Mouse (Mus musculus): ENCODE results near the gene Camk2d. TPM values are rescaled to one million over a fixed set of nuclear protein-coding genes. Genes with fewer than 3 reads are reported as not detected.

Gene Camk2d
- polyA plus RNA-seq, 1 experiment from 2014 or later, result 34.9 TPM

DNA sequence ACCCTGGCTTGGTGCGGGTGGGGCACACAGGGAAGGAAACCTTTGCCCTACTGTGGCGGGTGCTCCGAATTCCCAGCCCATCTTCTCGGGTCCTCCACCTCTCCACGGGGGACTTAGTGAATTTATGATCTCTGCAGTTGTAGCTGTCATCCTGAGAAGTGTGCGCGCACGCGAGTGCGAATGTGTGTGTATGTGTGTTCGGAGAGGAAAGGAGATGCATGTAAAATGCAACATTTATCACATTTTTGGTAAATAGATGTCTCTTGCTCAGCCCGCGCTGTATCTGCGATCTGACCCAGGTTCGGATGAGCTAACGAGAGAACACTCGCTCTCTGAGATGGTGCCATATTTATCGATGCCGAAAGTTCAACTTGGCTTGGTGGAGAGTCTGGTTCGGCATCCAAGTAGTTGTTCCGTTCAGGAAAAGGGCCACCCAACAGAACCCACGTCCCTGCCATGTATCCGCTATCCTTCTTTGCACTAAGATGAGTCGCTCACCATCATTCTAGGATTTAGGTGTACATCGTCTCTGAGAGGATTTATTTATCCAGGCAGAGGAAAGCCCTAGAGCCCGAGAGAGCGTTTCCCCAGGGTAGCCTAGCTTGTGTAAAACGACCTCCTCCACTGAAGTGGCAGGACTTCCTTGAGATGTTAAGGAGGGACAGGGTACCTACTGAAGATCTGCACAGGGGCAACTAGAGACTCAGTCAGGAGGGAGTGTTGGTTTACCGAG is 1.7 kb downstream of the Camk2d start:
- H3K36me3 ChIP-seq (ENCODE audit: control insufficient read depth, insufficient read depth, low read length), result no peaks in the 10 kb centered on the region; the same call in 1 of the 2 replicates
- ATAC-seq (ENCODE audit: low FRiP score, low TSS enrichment), result no peak
- no peaks in the 10 kb centered on the region for H3K27me3 ChIP-seq (ENCODE audit: control insufficient read depth, insufficient read depth, low read length)
- peak overlapping the region; percentile 90 for H3K4me3 ChIP-seq (ENCODE audit: low read depth, low read length)
- H3K27ac ChIP-seq (replicated peaks), result peak overlapping the region; percentile 100
- H3K9ac ChIP-seq (ENCODE audit: low read length), result peak overlapping the region; percentile 94
- peak overlapping the region; percentile 95 for H3K4me2 ChIP-seq (replicated peaks; ENCODE audit: low read depth)
- WGBS, result under 1% methylated on average over 29 of the region's 29 CpGs
- TF ChIP-seq EP300 (optimal IDR thresholded peaks at IDR 0.05), result no peak
- no peak for TF ChIP-seq CTCF (IDR thresholded peaks at IDR 0.05; ENCODE audit: low read depth)
- no peaks in the 10 kb centered on the region for H3K9me3 ChIP-seq (ENCODE audit: control insufficient read depth, low read length)
- DNase-seq (ENCODE audit: low spot score), result peak; percentile 20
- H3K4me1 ChIP-seq (replicated peaks; ENCODE audit: control insufficient read depth, insufficient read depth), result no peaks in the 10 kb centered on the region

DNA sequence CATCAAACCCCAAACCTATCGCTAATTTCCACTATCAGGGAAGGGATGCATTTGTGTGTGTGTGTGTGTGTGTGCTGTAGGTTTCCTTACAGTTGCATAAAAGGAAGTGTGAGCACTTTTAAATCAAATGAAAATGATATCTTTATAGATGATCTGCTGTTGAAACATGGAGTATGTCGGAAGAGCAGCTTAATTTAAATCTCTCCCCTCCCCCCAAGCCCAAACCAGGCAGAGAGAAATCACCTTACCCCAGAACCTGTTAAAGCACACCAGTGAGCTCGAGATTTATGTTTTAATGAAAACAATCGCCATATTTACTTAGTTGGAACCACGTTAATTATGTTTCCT is 2.2 kb downstream of the Camk2d start:
- 5% methylated on average over 5 of the region's 5 CpGs for WGBS
- H3K9me3 ChIP-seq (ENCODE audit: control insufficient read depth, low read length), result no peaks in the 10 kb centered on the region
- H3K4me2 ChIP-seq (replicated peaks; ENCODE audit: low read depth), result peak overlapping the region; percentile 95
- no peaks in the 10 kb centered on the region for H3K27me3 ChIP-seq (ENCODE audit: control insufficient read depth, insufficient read depth, low read length)
- H3K9ac ChIP-seq (ENCODE audit: low read length), result peak overlapping the region; percentile 94
- DNase-seq (ENCODE audit: low spot score), result no peak
- H3K36me3 ChIP-seq (ENCODE audit: control insufficient read depth, insufficient read depth, low read length), result no peaks in the 10 kb centered on the region; the same call in 1 of the 2 replicates
- peak overlapping the region; percentile 90 for H3K4me3 ChIP-seq (ENCODE audit: low read depth, low read length)
- H3K27ac ChIP-seq (replicated peaks), result no peak overlapping the region; the same call in 1 of the 2 replicates
- TF ChIP-seq EP300 (optimal IDR thresholded peaks at IDR 0.05), result no peak
- no peak for TF ChIP-seq CTCF (IDR thresholded peaks at IDR 0.05; ENCODE audit: low read depth)
- no peaks in the 10 kb centered on the region for H3K4me1 ChIP-seq (replicated peaks; ENCODE audit: control insufficient read depth, insufficient read depth)
- no peak for ATAC-seq (ENCODE audit: low FRiP score, low TSS enrichment)

DNA sequence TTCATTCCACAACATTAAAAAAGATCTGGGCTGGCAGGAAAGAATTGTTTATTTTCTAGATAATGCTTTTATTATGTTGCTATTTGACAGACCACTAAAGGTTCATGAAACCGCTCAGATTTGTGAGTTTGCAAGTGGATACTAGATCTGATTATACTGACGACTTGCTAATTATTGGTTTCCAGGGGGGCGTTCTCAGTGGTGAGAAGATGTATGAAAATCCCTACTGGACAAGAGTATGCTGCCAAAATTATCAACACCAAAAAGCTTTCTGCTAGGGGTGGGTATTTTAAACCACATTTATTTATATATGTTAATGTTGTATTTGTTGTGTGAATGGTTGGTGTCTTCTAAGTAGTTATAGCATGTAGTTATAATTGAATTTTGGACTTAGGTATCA is 2.8 kb downstream of the Camk2d start:
- ATAC-seq (ENCODE audit: low FRiP score, low TSS enrichment), result no peak
- Histone ChIP-seq H3K27me3 (ENCODE audit: control insufficient read depth, insufficient read depth, low read length) (no peaks in the 10 kb centered on the region), H3K9me3 (ENCODE audit: control insufficient read depth, low read length) (no peaks in the 10 kb centered on the region), H3K27ac (replicated peaks) (no peak overlapping the region), H3K4me2 (replicated peaks; ENCODE audit: low read depth) (peak overlapping the region; percentile 95; the same call in 1 of the 2 replicates), H3K9ac (ENCODE audit: low read length) (no peak overlapping the region), H3K4me3 (ENCODE audit: low read depth, low read length) (0 out of 2 replicates have a peak overlapping the region, but pooled peaks have one; percentile 90), H3K4me1 (replicated peaks; ENCODE audit: control insufficient read depth, insufficient read depth) (no peaks in the 10 kb centered on the region), H3K36me3 (ENCODE audit: control insufficient read depth, insufficient read depth, low read length) (no peaks in the 10 kb centered on the region; the same call in 1 of the 2 replicates)
- TF ChIP-seq EP300 (optimal IDR thresholded peaks at IDR 0.05) (no peak), CTCF (IDR thresholded peaks at IDR 0.05; ENCODE audit: low read depth) (no peak)
- WGBS, result 61% methylated on average over 3 of the region's 3 CpGs
- no peak for DNase-seq (ENCODE audit: low spot score)

DNA sequence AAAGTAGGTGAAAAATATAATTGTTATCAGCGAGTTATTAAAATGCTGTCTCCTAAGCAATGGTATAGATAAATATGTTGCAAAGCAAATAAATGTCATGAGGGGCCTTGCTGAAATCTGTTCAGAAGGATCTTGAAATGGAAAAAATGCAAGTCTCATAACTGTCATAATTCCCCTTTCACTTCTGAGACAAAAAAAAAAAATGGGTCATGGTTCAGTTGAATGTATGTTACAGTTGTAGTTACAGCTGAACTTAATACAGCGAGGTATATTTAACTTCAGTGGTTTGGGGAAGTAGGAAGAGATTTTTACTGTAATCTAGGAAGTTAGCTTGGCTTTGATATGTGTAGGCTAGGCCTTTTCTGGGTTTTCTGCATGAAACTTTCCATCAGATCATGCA is 3.2 kb downstream of the Camk2d start:
- DNase-seq (ENCODE audit: low spot score) (no peak), ATAC-seq (ENCODE audit: low FRiP score, low TSS enrichment) (no peak)
- Histone ChIP-seq H3K36me3 (ENCODE audit: control insufficient read depth, insufficient read depth, low read length) (no peaks in the 10 kb centered on the region; the same call in 1 of the 2 replicates), H3K9ac (ENCODE audit: low read length) (no peak overlapping the region), H3K27ac (replicated peaks) (no peak overlapping the region), H3K9me3 (ENCODE audit: control insufficient read depth, low read length) (no peaks in the 10 kb centered on the region), H3K4me3 (ENCODE audit: low read depth, low read length) (no peak overlapping the region), H3K4me1 (replicated peaks; ENCODE audit: control insufficient read depth, insufficient read depth) (no peaks in the 10 kb centered on the region), H3K4me2 (replicated peaks; ENCODE audit: low read depth) (no peak overlapping the region), H3K27me3 (ENCODE audit: control insufficient read depth, insufficient read depth, low read length) (no peaks in the 10 kb centered on the region)
- TF ChIP-seq EP300 (optimal IDR thresholded peaks at IDR 0.05) (no peak), CTCF (IDR thresholded peaks at IDR 0.05; ENCODE audit: low read depth) (no peak)
- WGBS, result 64% methylated on average over 2 of the region's 2 CpGs

DNA sequence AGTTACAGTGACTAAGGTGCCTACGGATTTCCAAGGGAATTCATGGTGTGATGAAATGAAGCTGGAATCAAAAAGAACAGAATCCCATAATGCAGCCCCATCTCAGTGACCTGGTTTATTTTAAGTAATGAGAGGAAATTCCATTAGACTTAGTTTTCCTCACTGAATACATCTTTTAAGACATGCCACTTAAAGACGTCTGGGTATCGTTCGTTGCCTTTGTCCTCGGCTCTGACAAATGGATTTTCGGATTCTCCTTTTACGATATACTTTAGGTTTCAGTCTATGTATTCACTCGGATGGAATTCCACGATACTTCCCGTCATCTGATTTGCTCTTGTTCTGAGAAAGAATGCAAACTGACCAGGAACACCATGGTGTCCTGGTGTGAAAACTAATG is 3.8 kb downstream of the Camk2d start:
- Histone ChIP-seq H3K4me2 (replicated peaks; ENCODE audit: low read depth) (no peak overlapping the region), H3K4me1 (replicated peaks; ENCODE audit: control insufficient read depth, insufficient read depth) (no peaks in the 10 kb centered on the region), H3K9ac (ENCODE audit: low read length) (no peak overlapping the region), H3K4me3 (ENCODE audit: low read depth, low read length) (no peak overlapping the region), H3K27me3 (ENCODE audit: control insufficient read depth, insufficient read depth, low read length) (no peaks in the 10 kb centered on the region), H3K36me3 (ENCODE audit: control insufficient read depth, insufficient read depth, low read length) (no peaks in the 10 kb centered on the region; the same call in 1 of the 2 replicates), H3K9me3 (ENCODE audit: control insufficient read depth, low read length) (no peaks in the 10 kb centered on the region), H3K27ac (replicated peaks) (no peak overlapping the region)
- TF ChIP-seq CTCF (IDR thresholded peaks at IDR 0.05; ENCODE audit: low read depth) (no peak), EP300 (optimal IDR thresholded peaks at IDR 0.05) (no peak)
- no peak for DNase-seq (ENCODE audit: low spot score)
- ATAC-seq (ENCODE audit: low FRiP score, low TSS enrichment), result no peak
- 73% methylated on average over 10 of the region's 10 CpGs for WGBS

DNA sequence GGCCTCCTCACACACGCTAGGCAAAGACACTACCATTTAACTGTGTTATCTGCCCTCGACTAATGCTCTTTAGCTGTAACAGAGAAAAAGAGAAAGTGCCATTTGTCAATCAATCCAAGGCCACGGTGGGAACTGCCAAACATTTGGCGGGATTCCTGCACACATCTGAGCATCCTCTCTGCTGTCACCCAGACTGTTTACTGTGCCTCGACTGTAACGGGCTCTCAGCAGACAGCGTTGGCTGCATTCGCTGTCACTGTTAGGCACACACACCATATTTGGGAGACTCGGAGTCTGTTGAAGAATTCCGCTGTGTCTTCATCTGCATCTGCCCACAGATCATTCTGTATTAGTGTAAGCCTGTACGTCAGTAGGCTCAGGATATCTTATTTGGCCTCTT is 6.7 kb downstream of the Camk2d start:
- TF ChIP-seq EP300 (optimal IDR thresholded peaks at IDR 0.05), result no peak
- no peak for TF ChIP-seq CTCF (IDR thresholded peaks at IDR 0.05; ENCODE audit: low read depth)
- Histone ChIP-seq H3K4me3 (ENCODE audit: low read depth, low read length) (no peak overlapping the region), H3K4me1 (replicated peaks; ENCODE audit: control insufficient read depth, insufficient read depth) (no peaks in the 10 kb centered on the region), H3K36me3 (ENCODE audit: control insufficient read depth, insufficient read depth, low read length) (no peaks in the 10 kb centered on the region; the same call in 1 of the 2 replicates), H3K27me3 (ENCODE audit: control insufficient read depth, insufficient read depth, low read length) (no peaks in the 10 kb centered on the region), H3K27ac (replicated peaks) (no peak overlapping the region), H3K4me2 (replicated peaks; ENCODE audit: low read depth) (no peak overlapping the region), H3K9me3 (ENCODE audit: control insufficient read depth, low read length) (no peaks in the 10 kb centered on the region), H3K9ac (ENCODE audit: low read length) (no peak overlapping the region)
- no peak for ATAC-seq (ENCODE audit: low FRiP score, low TSS enrichment)
- 67% methylated on average over 11 of the region's 11 CpGs for WGBS
- DNase-seq (ENCODE audit: low spot score), result no peak

Data from stomach, postnatal 0 days (tissue).